ENCODE assay signal across 11 mouse cellular contexts in the genomic region with DNA sequence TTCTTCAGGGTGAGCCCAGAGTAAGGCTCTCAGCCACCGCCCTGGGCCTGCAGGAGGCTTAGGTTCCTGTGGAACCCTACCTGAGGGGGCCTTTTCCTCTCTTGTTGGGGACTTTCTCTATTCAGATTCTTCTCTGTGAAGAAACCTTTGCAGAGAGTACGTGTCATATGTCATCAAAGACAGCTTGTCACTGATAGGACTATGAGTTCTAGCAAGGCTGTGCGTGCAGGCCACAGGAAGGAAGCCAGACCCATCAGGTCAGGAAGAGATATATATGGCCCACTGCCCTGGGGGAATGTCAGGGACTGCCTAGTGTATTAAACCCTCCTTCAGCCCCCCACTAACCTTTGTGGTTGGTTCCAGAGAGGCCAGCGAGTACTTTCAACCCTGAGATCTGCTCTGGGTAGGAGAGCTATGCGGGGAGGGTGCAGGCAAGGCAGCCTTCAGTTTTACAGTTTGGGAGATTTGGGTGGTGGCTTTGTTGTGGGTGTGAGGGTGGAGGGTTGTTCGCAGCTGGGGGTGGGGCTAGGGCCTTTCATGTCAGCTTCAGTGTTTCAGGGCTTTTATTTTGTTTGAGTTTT. TPM values are rescaled to one million over a fixed set of nuclear protein-coding genes. Genes with fewer than 3 reads are reported as not detected.
DNase-seq lines count a peak whose midpoint lies in the region; ATAC-seq lines count a peak whose summit lies in the region.
"Had no signal": no experiment of that assay in that cellular context is flagged by ENCODE, and none has a peak within 500 bp of the region (broad histone marks: within the 10 kb centered on the region; RNA-seq: fewer than 3 reads in every experiment).

No protein-coding gene starts in this region.

- H3K27me3 ChIP-seq in forebrain, embryonic 15.5 days = no peaks in the 10 kb centered on the region
- H3K27me3 ChIP-seq in midbrain, embryonic 16.5 days (ENCODE audit: control insufficient read depth, insufficient read depth, low read depth, low read length) = no peaks in the 10 kb centered on the region
- H3K27me3 ChIP-seq: hindbrain, embryonic 15.5 days had no signal

- H3K9ac ChIP-seq in forebrain, embryonic 15.5 days (replicated peaks) = no peak overlapping the region
- no peak overlapping the region for H3K9ac ChIP-seq in midbrain, embryonic 16.5 days (ENCODE audit: low read depth, low read length)
- H3K9ac ChIP-seq: hindbrain, embryonic 15.5 days had no signal

- peaks cover 38% of the 10 kb centered on the region for H3K36me3 ChIP-seq in forebrain, embryonic 15.5 days
- H3K36me3 ChIP-seq in midbrain, embryonic 16.5 days (ENCODE audit: control insufficient read depth, insufficient read depth, low read length) = peaks cover 26% of the 10 kb centered on the region

- ATAC-seq in inflammation-experienced regulatory T-cells, adult 6 months = peak; percentile 89
- ATAC-seq in neutrophil, adult 5-6 weeks (ENCODE audit: extremely low read depth, insufficient number of reproducible peaks, low FRiP score, poor library complexity, severe bottlenecking) = peak; percentile 45
- ATAC-seq in forebrain, embryonic 15.5 days (replicated peaks) = no peak
- ATAC-seq in midbrain, embryonic 16.5 days = no peak

- H3K9me3 ChIP-seq in forebrain, embryonic 15.5 days = no peaks in the 10 kb centered on the region
- no peaks in the 10 kb centered on the region for H3K9me3 ChIP-seq in midbrain, embryonic 16.5 days (replicated peaks; ENCODE audit: control insufficient read depth, low read length, poor library complexity, severe bottlenecking)
- H3K9me3 ChIP-seq: forebrain, embryonic 10.5 days; hindbrain, embryonic 15.5 days had no signal

- no peak overlapping the region for H3K4me3 ChIP-seq in forebrain, embryonic 15.5 days
- no peak overlapping the region for H3K4me3 ChIP-seq in midbrain, embryonic 16.5 days (ENCODE audit: low read depth, low read length)
- H3K4me3 ChIP-seq: forebrain, embryonic 10.5 days; hindbrain, embryonic 15.5 days; layer of hippocampus, adult 2 months had no signal

- 96% methylated on average over 6 of the region's 6 CpGs for WGBS in forebrain, embryonic 15.5 days
- WGBS in midbrain, embryonic 16.5 days = 92% methylated on average over 6 of the region's 6 CpGs

- no peak overlapping the region for H3K4me2 ChIP-seq in forebrain, embryonic 15.5 days (replicated peaks)
- H3K4me2 ChIP-seq in midbrain, embryonic 16.5 days (ENCODE audit: low read length) = no peak overlapping the region
- H3K4me2 ChIP-seq: hindbrain, embryonic 15.5 days had no signal

- H3K27ac ChIP-seq in forebrain, embryonic 15.5 days (replicated peaks) = no peak overlapping the region
- no peak overlapping the region for H3K27ac ChIP-seq in midbrain, embryonic 16.5 days (ENCODE audit: low read length)
- H3K27ac ChIP-seq: forebrain, embryonic 10.5 days; hindbrain, embryonic 15.5 days; layer of hippocampus, adult 2 months had no signal

- peak; percentile 89 for DNase-seq in CD4-positive helper T cell, adult 2 months (ENCODE audit: low read depth, low spot score)
- peak; percentile 64 to 76 for DNase-seq in CD8-positive naive resting alpha-beta T cell, adult 2 months (ENCODE audit: low read depth in 2 of 2, low spot score in 2 of 2)
- DNase-seq in testis, postnatal 14 days (ENCODE audit: low spot score) = no peak
- DNase-seq: gastrocnemius, postnatal 36 days had no signal

- no peaks in the 10 kb centered on the region for H3K4me1 ChIP-seq in forebrain, embryonic 15.5 days
- H3K4me1 ChIP-seq in midbrain, embryonic 16.5 days (ENCODE audit: control insufficient read depth, insufficient read depth, low read length) = no peaks in the 10 kb centered on the region
- H3K4me1 ChIP-seq: forebrain, embryonic 10.5 days; hindbrain, embryonic 15.5 days had no signal

RNA-seq across cellular contexts. Expression of gene Dnaaf5, which starts 16.8 kb away (rescaled TPM):
- polyA plus RNA-seq in inflammation-experienced regulatory T-cells, adult 6 months (2017; shearing (Covaris generic)) = 10 to 100 TPM in 1 of 3 experiments, 1 to 10 TPM in 2; 5.9 to 11.9 (median 6.2) TPM
- total RNA-seq in neutrophil, adult 5-6 weeks (2017) = 7.2 and 10.3 TPM in 2 replicates
- 3.2 and 3.9 TPM in 2 replicates for polyA plus RNA-seq in forebrain, embryonic 15.5 days (2015; fragmentation: Nextera tagmentation; extraction: Ambion mirVana)
- polyA plus RNA-seq in midbrain, embryonic 16.5 days (2015; fragmentation: Nextera tagmentation; extraction: Ambion mirVana) = 3.2 and 3.5 TPM in 2 replicates

RNA-seq across cellular contexts. Expression of gene Prkar1b, which starts 17.1 kb away (rescaled TPM):
- polyA plus RNA-seq in inflammation-experienced regulatory T-cells, adult 6 months (2017; shearing (Covaris generic)) = 1 to 10 TPM in 1 of 3 experiments, under 1 TPM in 1, not detected in 1; 0.38 to 3.9 TPM
- not detected in 2 replicates for total RNA-seq in neutrophil, adult 5-6 weeks (2017)
- 171 and 193 TPM in 2 replicates for polyA plus RNA-seq in forebrain, embryonic 15.5 days (2015; fragmentation: Nextera tagmentation; extraction: Ambion mirVana)
- polyA plus RNA-seq in midbrain, embryonic 16.5 days (2015; fragmentation: Nextera tagmentation; extraction: Ambion mirVana) = 327 and 368 TPM in 2 replicates

RNA-seq across cellular contexts. Expression of gene Sun1, which starts 33.6 kb away (rescaled TPM):
- 10 to 100 TPM; 30.7 to 43.4 (median 38.5) TPM for polyA plus RNA-seq in inflammation-experienced regulatory T-cells, adult 6 months (2017; shearing (Covaris generic))
- 63.8 and 72.3 TPM in 2 replicates for total RNA-seq in neutrophil, adult 5-6 weeks (2017)
- 51.5 and 54.3 TPM in 2 replicates for polyA plus RNA-seq in forebrain, embryonic 15.5 days (2015; fragmentation: Nextera tagmentation; extraction: Ambion mirVana)
- polyA plus RNA-seq in midbrain, embryonic 16.5 days (2015; fragmentation: Nextera tagmentation; extraction: Ambion mirVana) = 47.4 and 48.5 TPM in 2 replicates

Comparison
In these comparisons a context has a peak if more than half of its experiments do, and no peak if none do; other contexts are left out.
1. ATAC-seq: peak in inflammation-experienced regulatory T-cells, adult 6 months (single experiment) and neutrophil, adult 5-6 weeks (single experiment); none in forebrain, embryonic 15.5 days (single experiment) and midbrain, embryonic 16.5 days (single experiment).
2. RNA of gene Prkar1b, which starts 17.1 kb away (polyA plus RNA-seq): 327 to 368 TPM in midbrain, embryonic 16.5 days and 171 to 193 TPM in forebrain, embryonic 15.5 days; 0.38 to 3.9 TPM in inflammation-experienced regulatory T-cells, adult 6 months; every median in the first group is over 10 times any median in the second.